Mouse (Mus musculus) erythroblast, embryonic 14.5 days (primary cell): Measurements from ENCODE around the gene Adgrl2. TPM values are rescaled to one million over a fixed set of nuclear protein-coding genes. Genes with fewer than 3 reads are reported as not detected.

Source experiments
- H3K27me3 ChIP-seq: 2 replicates; pipeline ENCODE4 v1.6.1; 2012; ENCODE audit warnings: inconsistent platforms; ENCODE audit not compliant: control insufficient read depth
- H3K36me3 ChIP-seq: 2 replicates; pipeline ENCODE4 v1.6.1; 2012; ENCODE audit warnings: mild to moderate bottlenecking, inconsistent platforms; ENCODE audit not compliant: control insufficient read depth
- H3K4me1 ChIP-seq: 2 replicates; pipeline ENCODE4 v1.6.1; 2012; ENCODE audit warnings: inconsistent platforms; ENCODE audit not compliant: control insufficient read depth
- H3K4me3 ChIP-seq: replicated peaks from 2 replicates; pipeline ENCODE3; 2012; ENCODE audit warnings: moderate library complexity, mild to moderate bottlenecking, inconsistent platforms
- H3K9me3 ChIP-seq: 2 replicates; pipeline ENCODE4 v1.6.1; 2012; ENCODE audit warnings: low read length, inconsistent platforms, mixed read lengths; ENCODE audit not compliant: control insufficient read depth
- GATA1 ChIP-seq: IDR thresholded peaks from 2 replicates; pipeline ENCODE4 v1.6.1; 2012; ENCODE audit warnings: low read length, inconsistent platforms, mixed read lengths
- TAL1 ChIP-seq: IDR thresholded peaks from 3 replicates; pipeline ENCODE4 v1.6.1; 2012; ENCODE audit warnings: low read length, inconsistent platforms, mixed read lengths
- polyA plus RNA-seq: library from polyadenylated mRNA; stranded (reverse); fragments of >175 nt; gene quantifications from 2 replicates; pipeline ENCODE4 v1.2.3, GENCODE M21; 2012

Gene Adgrl2
- polyA plus RNA-seq, 1 experiment, result 0.01 TPM

DNA sequence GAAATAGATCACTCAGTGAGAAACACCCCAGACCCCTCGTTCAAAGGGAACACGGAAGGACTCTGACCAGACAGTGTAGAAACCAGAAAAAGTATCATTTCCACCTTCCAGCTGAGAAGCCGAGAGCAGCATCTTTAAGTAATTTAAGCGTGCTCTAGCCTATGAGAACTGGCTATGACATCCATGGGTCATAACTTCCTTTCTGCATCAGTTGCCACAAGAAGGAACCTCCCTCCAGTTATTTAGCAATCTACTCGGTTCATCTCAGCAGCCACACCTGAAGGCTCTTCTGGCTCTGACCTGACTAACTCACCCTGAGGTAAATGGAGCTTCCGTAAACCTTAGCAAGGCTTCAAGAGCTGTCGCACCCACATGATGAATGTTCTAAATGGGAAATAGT is 72.5 kb downstream of the Adgrl2 start:
- Histone ChIP-seq H3K4me3 (no peak overlapping the region), H3K36me3 (no peaks in the 10 kb centered on the region), H3K27me3 (no peaks in the 10 kb centered on the region), H3K9me3 (no peaks in the 10 kb centered on the region), H3K4me1 (no peaks in the 10 kb centered on the region)
- TF ChIP-seq GATA1, result no peak
- no peak for TF ChIP-seq TAL1

DNA sequence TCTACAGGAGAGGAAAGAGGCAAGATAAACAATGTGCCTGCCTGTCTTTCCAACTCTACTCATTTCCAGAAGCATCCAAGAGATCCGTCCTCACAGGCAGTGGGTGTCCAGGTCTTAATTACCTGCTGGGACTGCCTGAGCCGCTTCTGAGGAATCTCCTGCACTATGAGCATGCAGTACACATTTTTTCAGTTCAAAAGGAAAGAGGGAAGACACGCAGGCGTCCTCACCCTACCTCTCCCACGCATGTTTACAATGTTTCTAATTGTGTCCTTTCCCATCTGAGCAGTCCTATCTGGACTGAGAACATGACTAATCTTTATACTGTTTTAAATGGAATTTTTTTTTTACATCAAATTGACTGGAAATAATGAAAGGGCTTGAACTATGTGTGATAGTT is 74.1 kb downstream of the Adgrl2 start:
- H3K27me3 ChIP-seq, result no peaks in the 10 kb centered on the region
- H3K4me3 ChIP-seq, result no peak overlapping the region
- H3K4me1 ChIP-seq, result no peaks in the 10 kb centered on the region
- H3K9me3 ChIP-seq, result no peaks in the 10 kb centered on the region
- TF ChIP-seq GATA1 (no peak), TAL1 (no peak)
- no peaks in the 10 kb centered on the region for H3K36me3 ChIP-seq

DNA sequence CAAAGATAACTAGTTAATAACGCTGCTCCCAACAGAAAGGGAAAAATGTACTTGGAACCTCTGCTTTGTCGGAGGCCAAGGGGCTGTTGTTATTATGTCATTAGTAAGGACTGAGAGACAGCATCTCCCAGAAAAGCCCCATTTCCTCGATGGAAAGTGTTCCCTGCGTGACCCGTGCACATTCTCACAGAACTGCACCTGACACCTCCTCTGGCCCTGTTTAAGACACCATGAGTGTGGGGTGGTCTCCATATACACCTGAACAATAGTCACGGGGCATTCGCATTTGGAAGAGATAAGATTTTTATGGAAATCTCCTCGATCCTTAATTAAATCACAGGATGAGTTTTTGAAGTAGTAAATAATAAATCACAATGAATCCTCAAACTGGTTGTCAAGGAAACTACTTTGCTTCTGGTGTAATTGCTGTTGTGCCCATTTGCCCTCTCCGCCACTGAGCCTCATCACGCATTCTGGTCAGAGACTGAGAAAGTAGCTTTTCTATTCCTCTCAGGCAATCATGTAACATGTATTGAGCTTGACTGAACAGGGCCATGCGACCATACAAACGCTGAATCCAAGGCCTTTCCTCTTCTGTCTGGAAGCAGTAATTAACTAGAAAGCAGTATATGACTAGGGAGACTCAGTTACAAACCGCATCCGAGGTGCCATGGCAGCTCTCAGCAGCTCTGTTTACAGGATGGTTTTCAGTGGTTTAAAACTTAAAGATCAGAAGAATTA is 77.2 kb downstream of the Adgrl2 start:
- no peaks in the 10 kb centered on the region for H3K4me1 ChIP-seq
- no peaks in the 10 kb centered on the region for H3K27me3 ChIP-seq
- no peak overlapping the region for H3K4me3 ChIP-seq
- TF ChIP-seq GATA1, result no peak
- no peak for TF ChIP-seq TAL1
- H3K36me3 ChIP-seq, result no peaks in the 10 kb centered on the region
- H3K9me3 ChIP-seq, result no peaks in the 10 kb centered on the region

DNA sequence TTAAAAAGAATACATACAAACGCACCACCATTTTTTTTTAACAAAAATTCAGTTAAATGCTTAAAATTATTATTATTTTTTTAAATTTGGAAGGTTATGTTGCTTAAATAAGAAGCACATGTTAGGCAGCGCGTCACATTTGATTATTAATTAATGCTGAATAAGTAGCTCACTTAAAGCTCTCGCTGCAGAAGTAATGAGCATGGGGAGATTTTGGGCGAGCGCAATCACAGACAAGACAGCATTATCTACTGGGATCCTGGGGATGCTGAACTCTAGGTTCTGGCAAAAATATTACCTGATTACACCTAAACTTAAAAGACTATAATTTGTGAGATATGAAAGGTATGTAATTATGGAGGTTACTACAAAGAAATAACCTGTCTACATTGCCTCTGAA is 77.8 kb downstream of the Adgrl2 start:
- Histone ChIP-seq H3K27me3 (no peaks in the 10 kb centered on the region), H3K4me3 (no peak overlapping the region), H3K9me3 (no peaks in the 10 kb centered on the region), H3K36me3 (no peaks in the 10 kb centered on the region), H3K4me1 (no peaks in the 10 kb centered on the region)
- TF ChIP-seq GATA1 (no peak), TAL1 (no peak)

DNA sequence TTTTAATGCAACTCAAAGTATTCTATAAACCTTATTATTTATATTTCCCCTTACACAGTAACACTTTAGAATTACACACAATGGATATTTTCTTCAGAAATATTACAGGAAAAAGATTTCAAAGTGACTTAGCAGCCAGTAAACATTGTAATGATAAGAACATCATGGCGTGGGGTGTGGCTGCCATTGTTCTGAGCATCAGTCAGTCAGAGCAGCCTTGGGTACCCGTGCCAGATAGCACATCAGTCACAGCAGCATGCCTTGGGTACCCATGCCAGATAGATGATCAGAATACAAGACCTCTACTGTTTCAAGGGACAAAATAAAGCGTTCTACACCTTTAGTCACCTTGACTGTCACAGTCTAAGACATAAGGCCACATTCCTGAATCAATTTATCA is 82.5 kb downstream of the Adgrl2 start:
- no peaks in the 10 kb centered on the region for H3K4me1 ChIP-seq
- TF ChIP-seq TAL1 (no peak), GATA1 (no peak)
- no peaks in the 10 kb centered on the region for H3K36me3 ChIP-seq
- H3K27me3 ChIP-seq, result no peaks in the 10 kb centered on the region
- no peaks in the 10 kb centered on the region for H3K9me3 ChIP-seq
- no peak overlapping the region for H3K4me3 ChIP-seq

DNA sequence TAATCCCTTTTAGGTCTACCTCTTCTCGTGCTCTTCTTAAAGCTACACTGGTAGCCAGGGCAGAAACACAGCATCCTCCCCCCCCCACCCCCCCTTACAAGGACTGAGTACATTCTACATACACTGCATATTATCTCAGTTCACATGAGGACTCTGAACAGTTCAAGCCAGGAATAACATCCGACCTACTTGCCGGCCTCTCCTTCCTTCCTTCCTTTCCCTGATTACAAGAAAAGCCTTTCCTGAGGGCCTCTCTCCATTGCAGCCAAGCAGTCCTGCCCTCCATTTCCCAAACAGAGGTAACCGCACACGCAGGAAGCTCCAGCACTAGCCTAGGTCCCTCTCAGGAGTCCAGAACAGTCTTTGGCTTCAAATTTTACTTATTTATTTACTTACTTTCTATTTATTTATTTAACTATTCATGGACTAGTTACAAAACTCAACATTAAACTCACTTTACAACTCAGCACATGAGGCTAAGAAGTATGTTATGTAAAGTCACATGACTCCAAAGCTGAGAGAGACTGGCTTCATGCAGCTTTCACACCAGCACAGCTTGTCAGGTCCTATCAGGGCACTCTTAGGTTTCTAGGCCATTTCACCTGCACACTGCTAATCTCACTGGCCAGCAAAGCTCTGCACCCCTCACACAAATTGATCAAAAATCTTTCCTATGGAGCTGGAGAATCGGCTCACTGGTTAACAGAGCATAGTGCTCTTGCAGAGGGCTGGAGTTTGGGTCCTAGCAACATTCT is 83.2 kb downstream of the Adgrl2 start:
- no peaks in the 10 kb centered on the region for H3K9me3 ChIP-seq
- no peak overlapping the region for H3K4me3 ChIP-seq
- H3K36me3 ChIP-seq, result no peaks in the 10 kb centered on the region
- H3K27me3 ChIP-seq, result no peaks in the 10 kb centered on the region
- H3K4me1 ChIP-seq, result no peaks in the 10 kb centered on the region
- TF ChIP-seq TAL1 (no peak), GATA1 (no peak)

DNA sequence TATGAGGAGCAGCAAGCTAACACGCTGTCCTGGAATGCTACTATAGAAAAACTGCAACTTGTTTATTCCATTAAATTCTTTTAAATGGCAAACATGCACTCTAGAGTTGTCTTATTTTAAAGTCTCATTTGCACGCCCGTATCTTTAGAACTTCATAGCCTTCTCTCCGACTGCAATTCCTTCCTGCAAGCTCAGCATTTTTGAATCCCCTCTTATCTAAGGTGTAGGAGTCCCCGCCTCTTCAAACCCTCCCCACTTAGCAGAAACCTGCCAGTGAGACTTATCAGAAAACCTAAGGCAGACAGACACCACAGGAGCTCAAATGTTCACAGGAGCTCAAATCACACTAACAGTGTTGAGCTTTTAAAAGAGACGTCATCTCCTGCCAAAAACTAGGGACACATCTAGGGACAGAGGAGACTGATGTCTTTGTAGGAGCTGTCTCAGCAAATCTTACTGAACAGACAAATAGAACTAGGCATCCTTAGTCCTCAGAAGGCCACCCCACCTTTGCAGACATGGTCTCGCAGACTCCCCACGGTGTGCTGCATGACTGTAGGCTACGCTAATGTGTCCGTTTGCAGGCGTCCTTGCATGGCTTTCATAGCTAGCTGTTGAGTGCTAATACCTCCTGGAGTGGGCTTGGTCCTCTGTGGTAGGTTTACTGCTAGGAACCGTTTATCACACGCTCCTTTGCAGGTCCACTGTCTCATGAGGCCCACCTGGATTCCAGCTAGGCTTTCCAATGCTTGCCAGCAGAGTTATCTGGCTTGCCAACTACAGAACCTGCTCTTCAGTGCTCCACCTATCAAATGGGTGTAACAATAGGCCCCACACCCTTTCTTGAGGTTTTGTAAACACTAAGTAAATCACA is 84.2 kb downstream of the Adgrl2 start:
- H3K4me1 ChIP-seq, result no peaks in the 10 kb centered on the region
- H3K27me3 ChIP-seq, result no peaks in the 10 kb centered on the region
- TF ChIP-seq GATA1 (no peak), TAL1 (no peak)
- no peaks in the 10 kb centered on the region for H3K9me3 ChIP-seq
- H3K4me3 ChIP-seq, result no peak overlapping the region
- no peaks in the 10 kb centered on the region for H3K36me3 ChIP-seq

DNA sequence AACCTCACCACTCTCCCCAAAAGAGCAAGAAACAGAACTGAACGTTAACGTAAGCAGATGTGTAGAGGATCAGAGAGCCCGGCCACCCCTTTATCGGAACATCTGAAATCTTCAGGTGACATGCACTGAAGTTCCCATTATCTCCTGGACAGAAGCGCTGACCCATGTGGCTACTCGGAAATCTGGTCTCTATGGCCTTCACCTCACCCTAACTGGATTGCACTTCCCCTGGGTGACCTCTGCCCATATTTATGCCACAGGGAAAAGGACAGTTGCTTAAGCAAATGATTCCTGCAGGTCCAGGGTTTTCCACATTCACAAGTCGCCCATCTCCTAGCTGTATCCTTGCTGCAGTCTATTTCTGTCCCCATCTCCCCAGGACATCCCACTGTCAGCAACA is 84.9 kb downstream of the Adgrl2 start:
- no peak overlapping the region for H3K4me3 ChIP-seq
- no peak for TF ChIP-seq TAL1
- no peaks in the 10 kb centered on the region for H3K4me1 ChIP-seq
- no peaks in the 10 kb centered on the region for H3K36me3 ChIP-seq
- H3K27me3 ChIP-seq, result no peaks in the 10 kb centered on the region
- H3K9me3 ChIP-seq, result no peaks in the 10 kb centered on the region

DNA sequence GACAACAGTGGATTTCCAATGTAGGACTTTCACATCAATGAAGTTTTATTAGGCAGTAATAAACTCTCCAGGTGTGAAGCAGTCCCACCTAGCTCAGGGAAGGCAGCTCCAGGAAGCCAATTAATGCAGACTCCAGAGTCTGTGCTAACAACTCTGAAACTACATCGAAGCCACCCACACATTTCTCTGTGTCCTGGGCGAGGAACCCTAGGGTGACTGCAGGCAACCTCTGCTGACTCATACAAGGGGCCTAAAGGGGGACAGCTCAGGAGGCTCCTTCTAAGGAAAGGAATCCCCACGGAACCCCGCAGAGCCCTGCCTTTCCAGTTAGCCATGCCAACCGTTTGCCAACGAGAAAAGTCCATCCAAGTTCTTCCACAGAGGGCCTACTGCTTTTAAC is 90.5 kb downstream of the Adgrl2 start:
- no peaks in the 10 kb centered on the region for H3K4me1 ChIP-seq
- H3K9me3 ChIP-seq, result no peaks in the 10 kb centered on the region; the same call in 1 of the 2 replicates
- no peaks in the 10 kb centered on the region for H3K36me3 ChIP-seq
- no peak for TF ChIP-seq GATA1
- TF ChIP-seq TAL1, result no peak
- H3K27me3 ChIP-seq, result no peaks in the 10 kb centered on the region
- H3K4me3 ChIP-seq, result no peak overlapping the region
